Mouse (Mus musculus): ENCODE results near the gene Ankrd27.

DNA sequence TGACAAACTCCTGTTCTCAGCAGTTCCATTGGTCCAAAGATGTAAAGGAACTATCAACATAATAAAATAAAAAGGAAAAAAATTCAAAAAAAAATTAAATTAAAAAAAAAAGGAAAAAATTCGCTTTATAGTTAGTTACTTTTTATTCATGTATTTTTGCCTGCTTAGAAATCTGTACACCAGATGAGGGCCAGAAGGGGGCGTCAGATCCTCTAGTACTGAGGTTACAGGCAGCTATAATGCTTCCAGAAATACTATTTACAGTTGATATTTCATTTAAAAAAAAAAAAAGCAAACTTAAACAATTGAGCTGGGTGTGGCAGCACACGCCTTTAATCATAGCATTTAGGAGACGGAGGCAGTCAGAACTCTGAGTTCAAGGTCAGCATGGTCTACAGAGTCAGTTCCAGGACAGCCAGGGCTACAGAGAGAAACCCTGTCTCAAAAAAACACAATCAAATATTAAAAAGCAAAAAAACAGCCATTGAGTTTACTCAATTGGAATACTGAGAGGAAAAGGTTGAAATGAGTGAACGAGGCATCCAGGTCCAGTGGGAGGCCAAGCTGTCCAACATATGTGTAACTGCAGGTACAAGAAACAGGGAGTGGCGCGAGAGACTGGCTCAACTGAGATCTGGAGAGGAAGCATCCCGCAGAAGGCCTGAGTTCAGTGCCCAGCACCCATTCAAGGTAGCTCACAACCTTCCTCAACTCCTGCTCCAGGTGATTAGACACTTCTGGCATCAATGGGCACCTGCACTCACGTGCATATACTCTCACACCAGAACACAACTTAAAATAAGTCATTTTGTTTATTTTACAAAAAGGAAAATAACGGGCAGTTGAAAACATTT is 32.1 kb upstream of the Ankrd27 start:
- TF ChIP-seq TAL1 (conservative IDR thresholded peaks at IDR 0.05; ENCODE audit: low read depth, low read length) (no peak), CTCF (IDR thresholded peaks at IDR 0.05; ENCODE audit: low read depth, low read length) (no peak), GATA1 (IDR thresholded peaks at IDR 0.05; ENCODE audit: borderline replicate concordance, low read length) (no peak), GATA2 (IDR thresholded peaks at IDR 0.05; ENCODE audit: borderline replicate concordance, low read depth, low read length) (no peak)
